Mouse (Mus musculus) cerebellum, adult 2 months (tissue): ENCODE results near the gene Gnaz. TPM values are rescaled to one million over a fixed set of nuclear protein-coding genes. Genes with fewer than 3 reads are reported as not detected.
A peak's percentile ranks its signal among the peaks of the same experiment; 100 is the strongest.

Experiments
- DNase-seq, 2 experiments: peaks; one replicate each; pipeline ENCODE4 v3.0.0; 2021
- H3K27ac ChIP-seq: fragments of 200-500 bp; 2 replicates; pipeline ENCODE4 v1.5.1; 2012; ENCODE audit warnings: low read length, control low read depth, inconsistent platforms; ENCODE audit not compliant: insufficient read depth
- H3K27me3 ChIP-seq: fragments of 200-500 bp; 2 replicates; pipeline ENCODE4 v1.6.1; 2012; ENCODE audit warnings: inconsistent platforms, mild to moderate bottlenecking, low read length, moderate library complexity; ENCODE audit not compliant: control insufficient read depth, insufficient read depth
- H3K4me1 ChIP-seq: fragments of 200-500 bp; 2 replicates; pipeline ENCODE4 v1.6.1; 2011; ENCODE audit warnings: low read length; ENCODE audit not compliant: control insufficient read depth, insufficient read depth
- H3K4me3 ChIP-seq: fragments of 200-500 bp; replicated peaks from 2 replicates; pipeline ENCODE3; 2011; ENCODE audit warnings: mild to moderate bottlenecking, low read depth, low read length, control low read depth; ENCODE audit not compliant: insufficient read depth
- CTCF ChIP-seq: fragments of 200-500 bp; IDR thresholded peaks from 2 replicates; pipeline ENCODE4 v1.5.1; 2011; ENCODE audit warnings: low read depth, mild to moderate bottlenecking, control low read depth, low read length, moderate library complexity, borderline replicate concordance; ENCODE audit not compliant: insufficient read depth
- POLR2A ChIP-seq: fragments of 200-500 bp; IDR thresholded peaks from 2 replicates; pipeline ENCODE4 v1.6.1; 2011; ENCODE audit warnings: low read length, control low read depth, borderline replicate concordance; ENCODE audit not compliant: insufficient read depth
- WGBS: fragments of 180-500 bp; shearing (Covaris S2); methylation state at CpG from one replicate; pipeline ENCODE4 v1.1.7; 2018; 5-methylcytosine and 5-hydroxymethylcytosine counted together
- polyA plus RNA-seq: library from polyadenylated mRNA; depleted of rRNA; stranded (reverse); fragments of >200 nt; gene quantifications from 2 replicates; pipeline ENCODE4 v1.2.3, GENCODE M21; 2012

Gnaz gene
- polyA plus RNA-seq, 1 experiment = 44.1 TPM

- Histone ChIP-seq H3K4me1 (no peaks in the 10 kb centered on the region; the same call in 1 of the 2 replicates), H3K27me3 (no peaks in the 10 kb centered on the region), H3K4me3 (no peak overlapping the region), H3K27ac (no peak overlapping the region)
- 92% methylated on average over 2 of the region's 2 CpGs for WGBS
- no peak for TF ChIP-seq POLR2A
- TF ChIP-seq CTCF = no peak
- DNase-seq = no peak
Observed at GRCm38 (mm10) chr10:75020271-75020670, 53.3 kb downstream of the Gnaz start.

GRCm38 (mm10) chr10:75021138-75021537, 54.2 kb downstream of the Gnaz start:
- peak; percentile 95 for TF ChIP-seq CTCF
- TF ChIP-seq POLR2A = no peak
- 11% methylated on average over 6 of the region's 6 CpGs for WGBS
- peak; percentile 73 to 85 for DNase-seq
- Histone ChIP-seq H3K27me3 (no peaks in the 10 kb centered on the region), H3K4me1 (no peaks in the 10 kb centered on the region; the same call in 1 of the 2 replicates), H3K27ac (no peak overlapping the region), H3K4me3 (no peak overlapping the region)

- Histone ChIP-seq H3K4me1 (no peaks in the 10 kb centered on the region), H3K27me3 (no peaks in the 10 kb centered on the region), H3K4me3 (no peak overlapping the region), H3K27ac (no peak overlapping the region)
- DNase-seq = no peak
- TF ChIP-seq POLR2A (no peak), CTCF (no peak)
- WGBS = 55% methylated on average over 8 of the region's 8 CpGs
Observed at GRCm38 (mm10) chr10:75026491-75026890, 59.5 kb downstream of the Gnaz start.

- 93% methylated on average over 8 of the region's 8 CpGs for WGBS
- Histone ChIP-seq H3K27ac (no peak overlapping the region), H3K27me3 (no peaks in the 10 kb centered on the region), H3K4me1 (no peaks in the 10 kb centered on the region), H3K4me3 (no peak overlapping the region)
- no peak for TF ChIP-seq CTCF
- TF ChIP-seq POLR2A = no peak
- DNase-seq = no peak
Observed at GRCm38 (mm10) chr10:75028743-75029142, 61.8 kb downstream of the Gnaz start.

- no peak for DNase-seq
- TF ChIP-seq CTCF (no peak), POLR2A (no peak)
- no peaks in the 10 kb centered on the region for H3K4me1 ChIP-seq
- 98% methylated on average over 3 of the region's 3 CpGs for WGBS
- H3K27me3 ChIP-seq = no peaks in the 10 kb centered on the region
- H3K27ac ChIP-seq = no peak overlapping the region
- H3K4me3 ChIP-seq = no peak overlapping the region
Observed at GRCm38 (mm10) chr10:75029677-75030076, 62.7 kb downstream of the Gnaz start.

GRCm38 (mm10) chr10:75030234-75030633, 63.3 kb downstream of the Gnaz start:
- H3K4me3 ChIP-seq = no peak overlapping the region
- H3K4me1 ChIP-seq = no peaks in the 10 kb centered on the region
- no peaks in the 10 kb centered on the region for H3K27me3 ChIP-seq
- no peak overlapping the region for H3K27ac ChIP-seq
- TF ChIP-seq CTCF (no peak), POLR2A (no peak)
- no peak for DNase-seq
- WGBS = 84% methylated on average over 3 of the region's 3 CpGs

- no peaks in the 10 kb centered on the region for H3K27me3 ChIP-seq
- no peak for DNase-seq
- no peak overlapping the region for H3K4me3 ChIP-seq
- WGBS = 41% methylated on average over 5 of the region's 5 CpGs
- no peaks in the 10 kb centered on the region for H3K4me1 ChIP-seq
- TF ChIP-seq POLR2A = no peak
- TF ChIP-seq CTCF = no peak
- H3K27ac ChIP-seq = no peak overlapping the region
Observed at GRCm38 (mm10) chr10:75031345-75032114, 64.6 kb downstream of the Gnaz start.

GRCm38 (mm10) chr10:75032395-75032794, 65.4 kb downstream of the Gnaz start, which contains the start of gene Rsph14:
Rsph14 (minus strand) TSS chr10:75032586.
- Histone ChIP-seq H3K4me3 (no peak within 1 kb of the TSS), H3K4me1 (no peaks in the 10 kb centered on the region), H3K27ac (no peak within 1 kb of the TSS), H3K27me3 (no peaks in the 10 kb centered on the region)
- WGBS = 13% methylated on average over 10 of the region's 10 CpGs
- no peak for TF ChIP-seq CTCF
- DNase-seq = peak; percentile 68 to 75
